Mouse (Mus musculus): ENCODE measurements at regions not wholly inside any gene's neighbourhood (a gene's known extent, or its start where the extent isn't known, plus 50 kb on each side); places are given as distances from the start of the nearest gene placed in this dataset.
A peak's percentile ranks its signal among the peaks of the same experiment; 100 is the strongest.

DNA sequence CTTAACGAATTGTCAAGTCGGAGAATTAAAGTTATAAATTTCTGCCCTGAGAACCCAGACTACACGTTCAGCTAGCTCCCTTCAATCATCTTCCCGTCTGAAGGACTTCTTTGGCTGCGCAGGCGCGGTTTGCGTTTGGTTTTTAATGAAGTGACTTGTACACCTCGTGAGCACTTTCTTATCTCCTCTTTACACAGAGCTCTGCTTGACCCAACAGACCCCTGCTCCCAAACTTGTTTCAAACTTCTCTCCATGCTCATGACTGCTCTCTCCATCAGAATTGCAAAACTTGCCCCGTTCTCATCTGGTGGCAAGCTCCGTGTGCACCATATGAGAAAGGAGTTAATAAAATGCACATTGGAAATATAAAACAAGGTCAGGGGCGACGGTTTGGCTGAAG lies 257.2 kb upstream of the Nt5e start:
- no peak for DNase-seq

DNA sequence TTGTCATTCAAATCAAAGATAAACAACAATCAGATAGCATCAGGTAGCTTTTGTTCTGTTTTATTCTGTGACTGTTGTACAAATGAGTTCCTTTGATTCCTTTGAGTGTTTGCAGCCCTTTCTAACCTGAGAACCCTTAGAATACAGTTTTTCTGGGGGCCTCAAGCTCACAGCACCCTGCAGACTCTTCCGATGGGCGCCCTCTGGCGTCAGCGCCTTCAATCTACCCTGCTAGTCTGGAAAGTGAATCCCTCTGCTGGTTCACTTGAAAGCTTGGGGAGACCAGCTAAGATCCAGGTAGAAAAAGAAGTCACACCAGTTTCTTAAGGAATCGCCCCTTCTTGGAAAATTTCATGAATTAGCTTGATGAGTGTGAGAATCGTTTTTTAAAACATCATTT lies 253.8 kb upstream of the Nt5e start:
- DNase-seq, result peak; percentile 28 to 61

DNA sequence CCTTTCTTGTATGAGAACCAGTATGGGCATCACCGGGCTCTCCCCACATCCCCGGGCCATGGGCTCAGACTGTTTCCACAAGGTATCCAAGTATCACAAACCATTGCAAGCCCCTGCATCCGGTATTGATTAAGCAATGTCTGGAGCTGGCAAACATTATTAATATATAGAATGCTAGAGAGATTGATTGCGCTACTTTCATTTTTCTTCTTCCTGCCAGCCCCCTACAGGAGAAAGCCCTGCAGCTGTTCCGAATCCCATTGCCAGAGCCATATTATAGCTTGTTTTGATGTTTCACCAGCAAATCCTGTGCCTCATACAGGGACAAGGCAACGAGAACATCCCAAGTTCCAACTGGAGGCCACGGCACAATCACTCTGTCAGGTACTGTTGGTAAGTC lies 253.4 kb upstream of the Nt5e start:
- no peak for DNase-seq

DNA sequence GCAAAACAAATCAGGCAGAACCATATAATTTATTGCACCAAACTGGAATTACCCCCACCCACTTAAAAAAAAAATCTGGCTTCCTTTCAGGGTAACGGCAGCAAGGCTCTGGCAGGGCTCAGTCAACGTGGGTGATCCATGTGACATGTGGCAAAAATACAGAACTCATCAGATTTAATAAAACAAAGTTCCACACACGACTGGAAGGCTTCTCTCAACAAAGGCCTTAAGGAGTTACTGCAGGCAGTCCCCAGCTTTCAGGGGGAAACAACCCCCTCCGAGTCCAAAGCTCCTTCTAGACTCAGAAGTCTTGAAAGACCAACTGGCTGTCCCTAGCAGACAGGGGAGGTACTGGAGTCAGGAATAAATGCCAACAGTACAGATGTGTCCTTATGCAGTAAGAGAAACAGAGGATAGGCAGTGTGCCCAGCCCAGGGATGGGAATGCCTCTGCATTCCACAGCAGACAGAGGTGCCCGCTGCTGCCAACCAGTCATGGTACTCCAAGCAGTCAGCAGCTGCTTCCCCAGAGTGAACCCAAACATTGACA lies 244.0 kb upstream of the Nt5e start:
- peak in 1 of 2 experiments; percentile 5 for DNase-seq

DNA sequence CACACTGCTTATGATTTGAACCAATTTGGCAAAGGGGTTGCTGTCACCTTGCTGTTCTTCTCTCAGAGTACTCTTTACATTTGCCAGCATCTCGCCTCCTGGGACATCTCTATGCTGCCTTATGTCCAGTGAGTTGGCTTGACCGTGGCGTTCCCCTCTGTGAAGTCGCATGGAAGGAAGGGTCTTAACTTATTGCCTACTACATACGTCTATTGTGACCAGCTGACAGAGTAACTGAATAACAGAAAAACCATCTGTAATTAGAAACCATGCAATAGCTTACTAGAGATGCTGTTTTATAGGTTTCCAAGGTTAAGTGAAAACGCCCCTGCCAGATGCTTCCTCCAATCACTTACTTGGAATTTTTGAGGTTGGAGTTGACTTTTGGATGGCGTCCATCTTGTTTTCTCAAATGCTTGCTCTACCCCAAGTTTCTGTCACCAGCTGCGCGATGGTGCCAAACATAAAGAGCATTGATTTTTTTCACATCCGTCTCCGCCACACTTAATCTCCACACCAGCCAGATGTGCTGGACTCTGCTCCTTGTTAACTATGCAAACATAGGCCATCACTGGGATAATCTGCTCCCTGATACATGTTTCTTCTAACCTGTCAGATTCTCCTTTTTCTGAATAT lies 241.7 kb upstream of the Nt5e start:
- peak; percentile 36 to 56 for DNase-seq

DNA sequence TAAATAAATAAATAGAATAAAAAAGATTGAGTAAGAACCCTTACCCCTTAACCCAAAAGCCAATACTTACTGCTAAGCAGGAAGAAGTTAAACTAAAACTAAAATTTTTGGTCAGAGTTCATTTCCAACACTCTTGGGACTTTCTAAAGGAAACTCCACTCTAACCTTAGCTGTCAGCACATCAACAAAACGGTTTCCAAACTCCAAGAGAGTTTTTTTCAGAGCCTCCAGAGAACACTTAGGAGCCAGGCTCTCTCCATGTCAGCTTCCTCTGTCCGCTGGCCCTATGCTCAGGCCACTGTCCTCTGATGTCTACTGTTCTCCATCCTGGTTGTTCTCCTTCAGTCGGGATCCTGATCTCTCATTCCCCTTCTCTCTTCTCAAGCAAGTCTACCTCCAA lies 241.1 kb upstream of the Nt5e start:
- DNase-seq, result peak; percentile 27 to 71

DNA sequence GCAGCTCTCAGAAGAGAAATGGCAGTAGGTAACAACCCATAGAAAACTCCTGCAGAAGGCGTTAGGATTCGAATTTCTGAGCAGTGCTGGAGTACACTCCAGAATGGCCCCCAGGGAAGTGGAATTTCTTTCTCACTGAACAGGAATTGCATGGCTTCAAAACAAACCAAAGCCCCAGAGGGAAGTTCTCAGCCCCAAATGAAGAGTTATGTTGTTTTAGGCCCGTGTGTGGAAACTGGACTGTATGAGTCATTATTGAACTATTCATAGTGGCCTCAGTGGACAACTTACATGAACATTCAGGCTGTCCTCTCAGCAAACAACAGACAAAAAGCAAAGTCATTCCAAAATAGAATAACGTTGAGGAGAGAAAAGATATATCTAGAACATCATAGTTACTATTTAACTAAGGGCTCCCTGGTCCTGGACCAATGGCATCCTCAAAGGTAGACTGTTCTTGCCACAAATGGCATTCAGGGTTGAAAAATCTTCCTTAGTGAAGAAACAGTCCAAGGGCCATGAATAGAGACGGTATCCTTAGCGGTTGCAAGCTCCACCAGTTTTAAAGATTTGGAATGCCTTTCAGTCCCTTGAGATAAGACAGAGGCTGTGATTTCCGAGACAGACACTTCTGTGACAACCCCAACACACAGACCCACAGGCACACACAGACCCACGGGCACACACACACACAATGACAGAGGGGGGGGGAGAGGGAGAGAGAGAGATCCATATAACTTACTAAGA lies 235.0 kb upstream of the Nt5e start:
- peak; percentile 55 to 74 for DNase-seq

DNA sequence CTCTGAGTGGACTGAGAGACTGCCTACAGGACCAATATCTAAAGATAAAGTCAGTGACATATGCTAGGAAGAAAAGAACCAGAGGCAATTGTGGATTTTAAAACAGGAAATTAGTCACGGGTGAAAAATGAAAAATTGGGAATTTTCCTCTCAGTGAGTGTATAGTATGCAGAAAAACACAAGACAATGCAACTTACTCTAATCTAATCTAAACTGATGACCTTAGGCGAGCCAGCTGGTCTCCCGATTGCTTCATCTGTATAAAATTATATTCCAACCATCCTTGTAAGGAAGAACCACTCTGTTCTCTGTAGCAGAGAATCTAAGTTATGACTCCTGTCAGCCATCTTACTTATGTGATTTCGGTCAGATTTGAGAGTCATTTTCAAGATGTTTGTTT lies 234.4 kb upstream of the Nt5e start:
- DNase-seq, result no peak

DNA sequence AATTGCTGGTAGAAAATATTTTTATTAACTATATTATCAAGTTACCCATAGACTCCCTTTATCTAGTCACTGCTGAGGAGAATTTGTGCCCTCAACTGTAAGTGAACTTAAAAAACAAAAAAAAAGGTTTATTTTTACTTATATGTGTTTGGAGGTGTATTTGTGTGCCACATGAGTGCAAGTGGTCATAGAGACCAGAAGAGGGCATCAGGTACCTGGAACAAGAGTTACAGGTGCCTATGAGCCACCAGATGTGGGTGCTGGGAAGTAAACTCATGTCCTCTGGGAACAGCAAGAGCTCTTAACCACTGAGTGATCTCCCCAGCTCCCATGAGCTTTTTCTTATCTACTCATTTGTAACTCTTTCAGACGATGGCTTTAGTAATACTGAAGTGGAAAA lies 213.9 kb upstream of the Nt5e start:
- no peak for DNase-seq

DNA sequence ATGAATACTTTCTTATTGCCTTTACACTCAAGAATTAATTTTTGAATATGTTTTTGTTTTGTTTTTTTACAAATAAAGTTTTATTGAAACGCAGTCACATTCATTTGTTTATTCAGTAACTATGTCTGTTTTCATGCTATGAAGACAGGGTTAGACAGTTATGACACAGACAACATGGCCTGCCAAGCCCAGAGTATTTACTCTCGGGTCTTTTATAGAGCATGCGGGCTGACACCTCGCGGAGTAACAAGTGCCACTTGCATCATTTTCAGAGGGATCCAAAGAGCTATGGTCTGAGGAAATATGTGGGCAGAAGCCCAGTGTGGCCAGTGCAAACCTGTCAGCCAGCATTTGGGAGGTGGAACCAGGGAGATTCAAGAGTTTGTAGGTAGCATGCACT lies 206.5 kb upstream of the Nt5e start:
- DNase-seq, result no peak

DNA sequence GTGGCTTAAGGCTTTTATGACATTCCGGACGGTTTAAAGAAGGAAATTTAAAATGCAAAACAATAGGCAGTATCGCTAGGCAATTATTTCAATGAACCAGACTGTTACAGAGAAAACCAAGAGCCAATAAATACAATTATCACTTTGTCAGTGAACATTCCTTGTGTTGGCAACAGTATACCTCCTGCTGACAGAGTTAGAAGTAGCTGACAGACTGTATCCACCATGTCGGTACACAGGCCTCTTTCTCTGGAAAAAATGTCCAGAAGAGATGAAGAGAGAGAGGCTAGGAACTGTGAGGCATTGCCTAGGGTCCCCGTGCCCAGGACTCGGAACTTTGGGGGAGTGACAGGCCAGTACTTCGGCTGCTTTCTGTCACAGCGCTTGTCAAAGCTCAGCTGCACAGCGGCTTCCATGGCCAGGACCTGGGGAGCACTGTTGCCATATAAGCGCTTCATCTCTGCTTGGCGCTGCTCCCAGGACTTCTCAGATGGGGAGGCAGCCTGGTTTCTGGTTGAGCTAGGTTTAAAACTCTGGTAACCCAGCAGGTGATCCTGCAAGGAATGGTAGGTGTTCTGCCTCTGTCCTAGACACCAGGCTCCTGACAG lies 205.9 kb upstream of the Nt5e start:
- no peak for DNase-seq

DNA sequence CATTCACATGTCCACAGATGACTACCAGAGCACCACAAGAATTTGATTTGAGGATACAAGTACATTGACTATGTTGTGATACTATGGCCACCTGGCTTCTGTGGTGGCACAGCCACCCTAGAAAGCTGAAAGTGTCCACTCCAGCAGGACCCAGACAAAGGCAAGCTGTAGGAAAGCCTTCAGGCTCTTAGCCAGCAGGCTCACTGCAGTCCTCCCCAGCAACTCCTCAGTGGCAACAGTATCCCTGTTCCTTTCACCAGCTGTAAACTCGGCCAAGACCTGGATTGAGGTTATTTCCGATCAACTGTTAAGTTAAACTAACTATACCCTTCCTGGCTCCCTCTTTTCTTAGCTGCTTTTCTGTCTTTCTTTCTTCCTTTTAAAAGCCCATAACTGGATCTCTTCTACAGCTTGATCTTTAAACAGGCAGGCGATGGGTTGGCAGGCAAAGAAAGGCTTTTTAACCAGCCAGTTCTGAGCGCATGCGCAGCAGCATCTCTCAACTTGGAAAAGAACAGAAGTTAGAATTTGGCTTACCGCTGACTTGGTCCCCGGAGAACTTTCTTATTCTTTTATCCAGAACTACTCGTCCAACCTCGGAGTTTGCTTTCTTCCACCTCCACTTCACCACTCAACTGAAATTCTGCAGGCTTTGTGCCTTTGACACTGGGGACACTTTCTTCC lies 202.5 kb upstream of the Nt5e start:
- peak; percentile 57 to 77 for DNase-seq

DNA sequence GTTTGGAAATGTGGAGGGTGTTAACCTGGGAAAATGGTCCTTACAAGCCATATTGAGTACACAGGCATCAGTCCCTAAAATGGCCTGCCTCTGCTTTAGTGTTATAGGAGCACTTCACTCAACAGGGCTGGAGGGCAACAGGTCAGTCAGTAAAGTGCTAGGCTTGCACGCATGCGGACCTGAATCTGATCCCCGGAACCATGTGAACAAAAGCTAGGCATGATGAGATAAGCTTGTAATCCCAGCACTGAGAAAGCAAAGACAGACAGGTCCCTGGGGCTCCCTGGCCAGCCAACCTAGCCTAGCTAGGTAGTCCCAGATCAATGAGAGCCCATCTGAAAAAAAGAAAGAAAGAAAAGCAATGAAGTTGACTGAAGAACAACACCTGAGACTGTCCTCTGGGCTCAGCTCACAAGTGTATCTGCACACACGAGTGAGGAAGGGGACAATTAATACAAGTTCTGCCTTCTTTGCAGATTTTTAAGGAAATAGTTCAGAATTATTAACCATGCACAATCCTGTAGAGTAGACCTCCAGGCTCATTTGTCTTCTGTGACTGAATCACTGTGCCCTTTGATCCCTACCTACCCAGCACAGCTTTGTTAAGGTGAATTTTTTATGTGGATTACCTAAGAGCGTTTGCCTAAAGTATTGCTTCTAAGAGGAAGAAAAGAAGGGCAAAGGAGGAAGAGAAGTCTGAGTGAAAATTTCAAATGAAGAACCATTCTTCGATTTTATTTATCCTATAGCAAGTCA lies 163.8 kb upstream of the Nt5e start:
- no peak for DNase-seq

DNA sequence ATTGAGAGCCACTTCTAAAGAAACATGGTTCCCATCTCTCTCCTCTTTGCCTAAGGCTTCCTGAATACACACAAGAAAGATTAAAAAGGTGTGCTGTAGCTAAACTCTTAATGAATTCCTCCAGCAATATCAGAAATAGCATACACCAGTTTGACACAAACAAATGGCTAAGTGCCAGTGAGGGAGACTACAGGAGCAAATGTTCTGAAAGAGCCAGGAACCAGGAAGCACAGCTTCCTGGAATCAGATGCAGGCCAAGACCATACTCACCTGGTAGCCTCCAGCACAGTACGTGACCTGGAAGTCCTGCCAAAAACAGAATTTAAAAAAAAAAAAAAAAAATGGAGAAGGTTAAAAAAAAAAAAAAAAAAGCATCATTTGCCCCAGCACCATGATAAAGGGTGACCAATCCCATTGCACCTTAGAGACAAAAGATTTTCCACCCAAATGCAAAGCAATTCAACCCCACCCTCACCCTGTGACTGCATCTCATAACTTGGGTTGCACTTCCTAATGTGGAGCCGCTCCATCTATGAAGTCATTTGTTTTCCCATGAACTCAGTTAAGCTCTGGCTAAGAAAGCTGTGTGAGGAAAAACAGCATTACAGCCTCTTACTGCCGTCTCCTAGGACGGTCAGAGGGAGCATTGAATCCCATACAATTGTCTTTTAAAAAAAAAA lies 149.3 kb upstream of the Nt5e start:
- peak; percentile 62 to 79 for DNase-seq

DNA sequence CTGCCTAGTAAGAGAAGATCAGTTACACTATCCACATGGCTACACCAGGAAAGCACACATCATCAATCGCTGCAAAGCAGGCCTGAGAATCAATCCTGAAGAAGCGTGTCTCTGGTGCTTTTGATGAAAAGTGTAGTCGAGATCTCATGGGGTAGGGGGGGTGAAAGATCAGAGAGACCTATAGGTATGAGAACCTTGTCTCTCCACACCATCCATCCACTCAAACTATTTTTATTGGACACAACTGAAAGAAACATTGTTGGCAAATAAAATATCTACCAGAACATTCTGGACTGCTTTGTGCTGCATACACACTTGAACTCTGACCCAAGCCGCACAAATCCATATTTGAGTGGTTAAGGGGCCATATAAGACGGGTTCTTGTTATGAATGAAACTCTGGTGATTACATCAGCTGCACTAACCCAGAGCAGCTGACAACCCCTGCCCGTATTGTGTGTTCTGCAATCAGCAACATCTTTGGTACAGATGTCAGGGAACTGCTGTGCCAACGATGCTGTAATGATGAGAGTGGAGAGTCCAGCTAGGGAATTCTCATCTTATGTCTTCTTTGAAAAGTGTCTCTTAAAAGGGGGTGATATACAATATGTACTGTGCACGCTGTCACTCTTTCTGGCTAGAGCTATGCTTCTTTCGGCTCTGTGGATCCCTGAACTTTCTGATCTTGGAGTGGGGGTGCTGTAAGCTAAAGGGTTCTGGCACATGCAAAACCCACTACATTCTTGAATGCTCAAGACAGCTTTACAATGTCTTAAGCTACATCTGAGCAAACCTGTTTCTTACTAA lies 145.6 kb upstream of the Nt5e start:
- no peak for DNase-seq

DNA sequence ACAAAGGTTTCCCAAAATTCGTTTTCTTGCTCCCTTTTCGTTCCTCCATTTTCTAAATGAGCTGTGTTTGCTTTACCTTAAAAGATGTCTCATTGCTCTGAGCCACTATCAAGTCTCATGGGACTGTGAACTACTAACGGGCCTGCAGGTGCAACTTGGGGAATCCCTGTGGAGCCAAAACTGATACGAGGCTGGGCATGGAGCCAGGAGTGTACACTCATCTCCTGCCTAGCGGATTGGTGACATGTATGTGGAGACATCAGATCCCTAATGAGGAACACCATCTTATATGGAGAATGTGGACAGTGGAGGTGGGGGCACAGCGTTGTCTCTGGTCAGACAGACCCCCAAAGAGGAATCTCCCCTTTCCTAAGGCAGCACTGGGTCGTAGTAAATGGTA lies 119.6 kb upstream of the Nt5e start:
- DNase-seq, result no peak

DNA sequence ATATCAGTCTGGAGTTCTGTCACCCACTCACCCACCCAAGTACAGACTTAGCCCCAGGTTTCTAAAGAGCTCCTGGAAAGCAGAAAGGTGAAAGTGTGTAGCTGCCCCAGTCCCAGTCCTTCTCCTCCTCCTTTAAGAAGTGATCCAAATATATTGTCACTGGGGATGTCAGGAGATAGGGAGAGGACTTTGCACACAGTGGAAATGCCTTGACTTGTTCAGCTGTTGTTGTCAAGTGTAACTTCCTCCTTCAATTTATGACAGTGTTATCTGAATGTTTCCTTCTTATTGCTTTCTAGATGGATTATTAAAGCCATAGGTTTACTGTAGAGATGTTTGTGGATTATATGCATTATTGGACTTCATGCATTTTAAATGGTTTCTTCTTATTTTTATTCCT lies 119.0 kb upstream of the Nt5e start:
- DNase-seq, result no peak

DNA sequence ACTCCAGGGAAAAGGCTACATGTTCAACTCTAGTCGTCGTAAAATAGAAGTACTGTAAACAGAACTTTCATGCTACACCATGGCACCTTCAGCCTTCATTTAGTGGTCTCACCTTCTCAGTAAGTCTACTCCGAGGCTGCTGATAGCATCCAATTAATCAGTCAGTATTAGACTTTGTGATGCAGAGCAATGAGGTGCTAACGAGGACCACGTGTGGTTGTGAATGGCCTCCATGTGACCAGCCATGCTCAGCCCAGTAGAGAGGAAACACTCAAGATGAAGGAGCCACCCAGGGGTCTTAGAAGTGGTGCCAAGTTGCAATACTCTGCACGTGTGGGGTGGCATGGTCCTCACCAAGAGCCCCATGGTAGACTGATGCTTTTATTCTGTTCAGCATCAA lies 112.2 kb upstream of the Nt5e start:
- DNase-seq, result no peak

DNA sequence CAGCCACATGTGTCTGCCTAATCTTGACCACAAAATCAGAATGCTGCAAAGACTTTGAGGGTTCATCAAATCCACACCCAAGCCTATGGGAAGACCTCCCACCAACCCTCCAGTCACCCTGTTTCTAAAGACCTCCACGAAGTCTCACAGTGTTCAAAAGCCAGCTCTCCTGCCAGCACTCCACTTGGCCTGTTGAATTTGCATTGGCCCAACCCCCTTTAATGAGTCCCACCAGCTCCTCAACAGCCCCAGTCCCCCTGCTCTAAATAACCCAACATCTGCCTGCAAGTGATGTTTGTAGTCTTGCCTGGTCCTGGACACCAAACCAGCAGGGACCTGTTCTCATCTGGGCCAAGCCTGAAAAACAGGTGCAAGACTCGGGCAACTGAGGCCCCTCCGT lies 106.6 kb upstream of the Nt5e start:
- DNase-seq, result no peak

DNA sequence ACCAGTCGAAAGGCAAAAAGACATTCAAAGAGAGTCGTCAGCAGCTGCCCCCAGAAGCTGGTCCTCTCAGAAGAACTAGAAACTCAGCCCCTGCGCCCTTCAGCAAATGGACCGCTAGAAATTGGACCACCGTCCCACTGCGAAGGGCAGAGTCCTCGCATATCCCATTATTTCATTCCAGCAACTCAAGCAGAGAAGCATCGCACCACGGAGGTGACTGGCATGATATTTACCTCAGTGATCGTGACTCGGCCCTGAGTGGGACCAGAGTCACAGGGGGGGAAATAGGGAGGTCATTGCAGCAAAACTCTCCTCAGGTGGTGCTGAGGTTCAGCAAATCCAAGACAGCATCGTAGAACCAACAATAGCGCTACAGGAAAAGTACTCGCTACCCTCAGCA lies 105.7 kb upstream of the Nt5e start:
- no peak for DNase-seq

Measured in heart, adult 18-20 months (tissue).